Mouse (Mus musculus): ENCODE data around the gene Galk2. TPM values are rescaled to one million over a fixed set of nuclear protein-coding genes. Genes with fewer than 3 reads are reported as not detected.

Gene Galk2
- polyA plus RNA-seq, 1 experiment from 2014 or later, result 35.2 TPM

DNA sequence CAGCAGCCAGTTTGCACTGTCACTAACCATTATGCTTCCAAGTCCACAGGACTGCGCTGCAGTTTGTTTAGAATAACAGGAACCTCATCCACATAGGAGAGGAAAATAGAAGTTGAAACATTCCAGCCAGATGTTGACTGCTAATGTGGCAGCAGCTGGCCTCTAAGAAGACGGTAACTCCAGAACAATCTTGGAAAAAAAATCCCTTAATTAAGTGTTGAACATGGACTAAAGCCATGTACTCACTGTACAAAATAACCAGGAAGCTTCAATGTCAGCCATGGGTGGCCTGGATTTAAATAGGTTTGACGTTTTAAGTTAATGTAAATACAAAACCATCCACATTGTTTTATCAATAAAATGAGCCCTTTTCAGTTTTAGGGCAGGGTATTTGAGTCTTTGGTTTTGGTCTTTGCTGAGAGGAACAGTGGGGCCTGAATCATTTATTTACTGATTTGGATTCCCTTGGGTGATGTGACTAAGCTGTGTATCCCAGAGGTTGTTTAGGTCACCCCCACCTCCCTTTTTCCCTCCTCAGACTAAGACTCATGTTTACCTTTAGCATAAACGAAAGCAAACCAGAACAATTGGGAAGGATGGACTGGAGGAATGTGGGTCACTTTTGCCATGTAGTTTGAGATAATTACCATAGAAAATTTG is 47.6 kb downstream of the Galk2 start:
- Histone ChIP-seq H3K9me3 (ENCODE audit: control insufficient read depth, low read length) (no peaks in the 10 kb centered on the region), H3K36me3 (ENCODE audit: control insufficient read depth, insufficient read depth, low read length) (0 out of 2 replicates have a peak, but pooled peaks cover 8% of the 10 kb centered on the region), H3K4me1 (ENCODE audit: control insufficient read depth, insufficient read depth, low read length) (no peaks in the 10 kb centered on the region), H3K27me3 (replicated peaks; ENCODE audit: control insufficient read depth, insufficient read depth, low read length) (no peaks in the 10 kb centered on the region), H3K9ac (ENCODE audit: low read depth, low read length) (no peak overlapping the region), H3K27ac (replicated peaks; ENCODE audit: low read depth, low read length) (no peak overlapping the region), H3K4me2 (ENCODE audit: low read depth, low read length) (no peak overlapping the region), H3K4me3 (ENCODE audit: low read depth, low read length) (no peak overlapping the region)
- ATAC-seq (ENCODE audit: low read depth) (no peak), DNase-seq (ENCODE audit: low spot score) (no peak)
- WGBS, result 71% methylated on average over 4 of the region's 4 CpGs

- Histone ChIP-seq H3K27ac (replicated peaks; ENCODE audit: low read depth, low read length) (no peak overlapping the region), H3K36me3 (ENCODE audit: control insufficient read depth, insufficient read depth, low read length) (0 out of 2 replicates have a peak, but pooled peaks cover 8% of the 10 kb centered on the region), H3K4me3 (ENCODE audit: low read depth, low read length) (no peak overlapping the region), H3K4me2 (ENCODE audit: low read depth, low read length) (no peak overlapping the region), H3K4me1 (ENCODE audit: control insufficient read depth, insufficient read depth, low read length) (no peaks in the 10 kb centered on the region), H3K9me3 (ENCODE audit: control insufficient read depth, low read length) (no peaks in the 10 kb centered on the region), H3K9ac (ENCODE audit: low read depth, low read length) (no peak overlapping the region), H3K27me3 (replicated peaks; ENCODE audit: control insufficient read depth, insufficient read depth, low read length) (no peaks in the 10 kb centered on the region)
- ATAC-seq (ENCODE audit: low read depth) (no peak), DNase-seq (ENCODE audit: low spot score) (no peak)
- WGBS, result 81% methylated on average over 4 of the region's 4 CpGs
Measured at GRCm38 (mm10) chr2:125907580-125908255, 48.8 kb downstream of the Galk2 start.

DNA sequence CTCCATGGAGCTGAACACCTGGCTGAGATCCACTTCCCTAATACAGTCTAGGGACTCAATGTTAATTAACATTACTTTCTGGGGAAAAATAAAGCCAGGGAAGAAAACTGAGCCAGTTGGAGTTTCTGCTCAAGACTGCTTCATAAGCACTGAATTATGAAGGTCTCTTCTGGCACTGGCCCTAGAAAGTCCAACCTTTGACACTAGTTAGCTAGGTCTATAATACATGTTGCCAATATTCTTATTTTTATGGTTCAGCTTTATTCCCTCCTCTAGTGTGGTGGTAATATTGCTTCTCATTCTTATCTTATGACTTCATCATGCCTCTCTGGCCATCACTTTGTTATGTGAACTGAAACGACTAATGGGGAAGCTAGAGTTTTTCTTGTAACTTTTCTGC is 55.3 kb downstream of the Galk2 start:
- Histone ChIP-seq H3K27me3 (replicated peaks; ENCODE audit: control insufficient read depth, insufficient read depth, low read length) (no peaks in the 10 kb centered on the region), H3K4me1 (ENCODE audit: control insufficient read depth, insufficient read depth, low read length) (peaks cover 8% of the 10 kb centered on the region), H3K4me2 (ENCODE audit: low read depth, low read length) (no peak overlapping the region), H3K9me3 (ENCODE audit: control insufficient read depth, low read length) (no peaks in the 10 kb centered on the region), H3K27ac (replicated peaks; ENCODE audit: low read depth, low read length) (no peak overlapping the region), H3K9ac (ENCODE audit: low read depth, low read length) (no peak overlapping the region), H3K36me3 (ENCODE audit: control insufficient read depth, insufficient read depth, low read length) (no peaks in the 10 kb centered on the region), H3K4me3 (ENCODE audit: low read depth, low read length) (no peak overlapping the region)
- DNase-seq (ENCODE audit: low spot score), result peak; percentile 53
- no peak for ATAC-seq (ENCODE audit: low read depth)
- WGBS, result 56% methylated on average over 1 of the region's 1 CpGs

GRCm38 (mm10) chr2:125914713-125915112 is 55.8 kb downstream of the Galk2 start:
- no peak overlapping the region for H3K27ac ChIP-seq (replicated peaks; ENCODE audit: low read depth, low read length)
- H3K4me2 ChIP-seq (ENCODE audit: low read depth, low read length), result no peak overlapping the region
- H3K9ac ChIP-seq (ENCODE audit: low read depth, low read length), result no peak overlapping the region
- H3K27me3 ChIP-seq (replicated peaks; ENCODE audit: control insufficient read depth, insufficient read depth, low read length), result no peaks in the 10 kb centered on the region
- peaks cover 8% of the 10 kb centered on the region for H3K4me1 ChIP-seq (ENCODE audit: control insufficient read depth, insufficient read depth, low read length)
- H3K36me3 ChIP-seq (ENCODE audit: control insufficient read depth, insufficient read depth, low read length), result no peaks in the 10 kb centered on the region
- H3K4me3 ChIP-seq (ENCODE audit: low read depth, low read length), result no peak overlapping the region
- ATAC-seq (ENCODE audit: low read depth) (no peak), DNase-seq (ENCODE audit: low spot score) (no peak)
- H3K9me3 ChIP-seq (ENCODE audit: control insufficient read depth, low read length), result no peaks in the 10 kb centered on the region

GRCm38 (mm10) chr2:125916652-125917296 is 57.9 kb downstream of the Galk2 start:
- Histone ChIP-seq H3K4me3 (ENCODE audit: low read depth, low read length) (no peak overlapping the region), H3K27me3 (replicated peaks; ENCODE audit: control insufficient read depth, insufficient read depth, low read length) (no peaks in the 10 kb centered on the region), H3K36me3 (ENCODE audit: control insufficient read depth, insufficient read depth, low read length) (peaks cover 2% of the 10 kb centered on the region; the same call in 1 of the 2 replicates), H3K9me3 (ENCODE audit: control insufficient read depth, low read length) (no peaks in the 10 kb centered on the region), H3K27ac (replicated peaks; ENCODE audit: low read depth, low read length) (0 out of 2 replicates have a peak overlapping the region, but pooled peaks have one; percentile 34), H3K4me1 (ENCODE audit: control insufficient read depth, insufficient read depth, low read length) (peaks cover 8% of the 10 kb centered on the region), H3K4me2 (ENCODE audit: low read depth, low read length) (no peak overlapping the region), H3K9ac (ENCODE audit: low read depth, low read length) (no peak overlapping the region)
- ATAC-seq (ENCODE audit: low read depth), result peak; percentile 84
- DNase-seq (ENCODE audit: low spot score), result peak; percentile 57
- 52% methylated on average over 11 of the region's 11 CpGs for WGBS

DNA sequence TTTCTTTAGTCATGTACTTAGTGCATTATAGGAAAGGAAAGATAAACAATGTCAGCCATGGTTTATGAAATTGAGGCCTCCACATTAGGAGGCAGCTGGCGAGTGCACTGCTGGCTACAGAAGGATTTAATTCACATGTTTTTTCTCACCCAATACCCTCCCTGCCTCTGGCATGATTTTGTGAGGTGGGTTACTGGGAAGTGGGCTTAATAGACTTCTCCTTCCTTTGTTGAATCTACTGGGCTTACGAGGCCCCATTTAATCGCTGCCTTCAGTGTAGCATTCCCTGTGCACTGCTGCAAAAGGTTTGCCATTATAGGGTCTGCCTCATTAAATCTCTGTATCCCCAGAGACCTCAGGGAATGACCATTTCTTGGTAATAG is 58.4 kb downstream of the Galk2 start:
- no peak overlapping the region for H3K27ac ChIP-seq (replicated peaks; ENCODE audit: low read depth, low read length)
- no peaks in the 10 kb centered on the region for H3K27me3 ChIP-seq (replicated peaks; ENCODE audit: control insufficient read depth, insufficient read depth, low read length)
- H3K4me3 ChIP-seq (ENCODE audit: low read depth, low read length), result no peak overlapping the region
- peaks cover 3% of the 10 kb centered on the region; the same call in 1 of the 2 replicates for H3K36me3 ChIP-seq (ENCODE audit: control insufficient read depth, insufficient read depth, low read length)
- no peak overlapping the region for H3K4me2 ChIP-seq (ENCODE audit: low read depth, low read length)
- DNase-seq (ENCODE audit: low spot score) (no peak), ATAC-seq (ENCODE audit: low read depth) (peak; percentile 56)
- H3K4me1 ChIP-seq (ENCODE audit: control insufficient read depth, insufficient read depth, low read length), result peaks cover 8% of the 10 kb centered on the region
- 49% methylated on average over 3 of the region's 3 CpGs for WGBS
- no peak overlapping the region for H3K9ac ChIP-seq (ENCODE audit: low read depth, low read length)
- H3K9me3 ChIP-seq (ENCODE audit: control insufficient read depth, low read length), result no peaks in the 10 kb centered on the region

GRCm38 (mm10) chr2:125921273-125921672 is 62.4 kb downstream of the Galk2 start:
- Histone ChIP-seq H3K36me3 (ENCODE audit: control insufficient read depth, insufficient read depth, low read length) (peaks cover 3% of the 10 kb centered on the region; the same call in 1 of the 2 replicates), H3K9me3 (ENCODE audit: control insufficient read depth, low read length) (no peaks in the 10 kb centered on the region), H3K27me3 (replicated peaks; ENCODE audit: control insufficient read depth, insufficient read depth, low read length) (no peaks in the 10 kb centered on the region), H3K27ac (replicated peaks; ENCODE audit: low read depth, low read length) (no peak overlapping the region), H3K4me3 (ENCODE audit: low read depth, low read length) (no peak overlapping the region), H3K4me2 (ENCODE audit: low read depth, low read length) (no peak overlapping the region), H3K9ac (ENCODE audit: low read depth, low read length) (no peak overlapping the region), H3K4me1 (ENCODE audit: control insufficient read depth, insufficient read depth, low read length) (peaks cover 11% of the 10 kb centered on the region)
- DNase-seq (ENCODE audit: low spot score) (no peak), ATAC-seq (ENCODE audit: low read depth) (no peak)
- 61% methylated on average over 5 of the region's 5 CpGs for WGBS

DNA sequence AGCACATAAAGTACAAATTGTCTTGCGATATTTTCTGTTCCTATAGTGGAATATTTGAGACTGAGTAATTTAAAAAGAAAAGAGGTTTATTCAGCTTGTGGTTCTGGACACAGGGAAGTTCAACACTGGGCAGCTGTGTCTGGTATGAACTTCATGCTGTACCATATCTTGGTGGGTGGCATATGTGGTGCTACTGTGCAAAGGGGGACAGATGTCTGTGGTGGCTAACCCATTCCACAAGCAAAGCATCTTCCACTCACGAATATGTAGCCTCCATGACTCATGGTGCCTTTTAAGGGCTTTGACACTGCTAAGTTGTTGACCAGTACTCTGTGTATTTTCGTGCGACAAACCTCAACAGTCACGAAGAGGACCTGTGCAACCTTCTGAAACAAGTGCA is 63.2 kb downstream of the Galk2 start:
- H3K4me2 ChIP-seq (ENCODE audit: low read depth, low read length), result no peak overlapping the region
- no peak for ATAC-seq (ENCODE audit: low read depth)
- 94% methylated on average over 5 of the region's 5 CpGs for WGBS

More for the DNA sequence above, 63.2 kb downstream of the Galk2 start:
- peaks cover 3% of the 10 kb centered on the region; the same call in 1 of the 2 replicates for H3K36me3 ChIP-seq (ENCODE audit: control insufficient read depth, insufficient read depth, low read length)
- H3K4me1 ChIP-seq (ENCODE audit: control insufficient read depth, insufficient read depth, low read length), result peaks cover 6% of the 10 kb centered on the region
- H3K9ac ChIP-seq (ENCODE audit: low read depth, low read length), result no peak overlapping the region
- H3K9me3 ChIP-seq (ENCODE audit: control insufficient read depth, low read length), result no peaks in the 10 kb centered on the region
- H3K27me3 ChIP-seq (replicated peaks; ENCODE audit: control insufficient read depth, insufficient read depth, low read length), result no peaks in the 10 kb centered on the region
- H3K4me3 ChIP-seq (ENCODE audit: low read depth, low read length), result no peak overlapping the region
- H3K27ac ChIP-seq (replicated peaks; ENCODE audit: low read depth, low read length), result peak overlapping the region; percentile 7; the same call in 1 of the 2 replicates
- no peak for DNase-seq (ENCODE audit: low spot score)
